Mouse (Mus musculus) layer of hippocampus, adult 8-10 months (tissue): Measurements from ENCODE around the gene Hist1h2bm. TPM values are rescaled to one million over a fixed set of nuclear protein-coding genes. Genes with fewer than 3 reads are reported as not detected.
A peak's percentile ranks its signal among the peaks of the same experiment; 100 is the strongest.
"Not testable (repeated sequence)": the region's sequence is repeated elsewhere in the genome, so short reads cannot be mapped to it uniquely, and the experiment has no call there.

Experiments
- DNase-seq, 2 experiments: peaks; one replicate each; pipeline ENCODE4 v3.0.0; 2022; ENCODE audit warnings: low spot score in 2 of 2
- total RNA-seq, 4 experiments: library from RNA; stranded (reverse); gene quantifications; 2 replicates each; pipeline ENCODE4 v1.2.4; 2022

Gene Hist1h2bm
- total RNA-seq = 1 to 10 TPM; 2.8 to 4.8 (median 3.2) TPM

- peak; percentile 60 to 65 for DNase-seq
Observed at GRCm38 (mm10) chr13:21721757-21722372, at the start of gene Hist1h2bm. Hist1h2bm (plus strand) TSS chr13:21722044.

GRCm38 (mm10) chr13:21677305-21677704 is 44.5 kb upstream of the Hist1h2bm start, which contains the start of gene Olfr1360:
Olfr1360 (minus strand) TSS chr13:21677405.
- DNase-seq = no peak

DNA sequence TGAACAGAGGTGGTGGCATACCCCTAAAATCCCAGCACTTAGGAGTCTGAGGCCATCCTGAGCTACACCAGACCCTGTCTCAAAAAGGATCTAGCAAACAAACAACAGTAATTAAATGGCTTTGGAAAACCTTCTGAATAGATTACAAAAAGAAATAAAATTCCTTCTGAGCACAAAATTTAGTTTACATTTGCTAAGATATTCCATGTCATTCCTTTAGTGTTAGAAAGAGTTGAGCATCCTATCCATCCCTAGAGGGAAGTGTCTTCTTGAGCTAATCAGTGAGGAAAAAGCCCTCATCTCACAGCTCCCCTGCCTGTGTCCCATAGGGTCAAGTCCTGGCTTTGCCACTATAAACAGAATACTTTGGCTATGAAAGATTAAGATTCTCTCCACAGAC is 24.0 kb upstream of the Hist1h2bm start, which contains the start of gene Olfr1359:
Gene Olfr1359, plus strand, starts transcription at position 301 of the 400 bp plus-strand sequence.
- DNase-seq = no peak

DNA sequence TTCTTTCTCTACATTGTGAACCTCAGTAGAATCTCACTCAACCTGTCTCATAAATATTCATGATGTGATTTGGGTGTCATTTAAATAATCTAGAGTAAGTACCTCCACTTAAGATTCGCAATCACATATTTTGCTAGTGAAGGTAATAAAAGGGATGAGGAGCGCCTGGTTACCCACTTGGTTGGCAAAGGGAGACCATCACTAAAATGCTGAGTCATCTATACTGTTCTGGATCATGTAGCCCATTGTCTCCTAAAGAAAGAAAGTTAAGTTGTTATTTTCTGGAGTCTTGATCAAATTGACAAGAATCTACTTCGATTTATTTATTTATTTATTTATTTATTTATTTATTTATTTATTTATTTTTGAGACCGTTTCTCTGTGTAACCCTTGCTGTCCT is 15.2 kb upstream of the Hist1h2bm start:
- no peak for DNase-seq

GRCm38 (mm10) chr13:21710031-21710711 is 11.7 kb upstream of the Hist1h2bm start:
- peak; percentile 74 to 89 for DNase-seq

DNA sequence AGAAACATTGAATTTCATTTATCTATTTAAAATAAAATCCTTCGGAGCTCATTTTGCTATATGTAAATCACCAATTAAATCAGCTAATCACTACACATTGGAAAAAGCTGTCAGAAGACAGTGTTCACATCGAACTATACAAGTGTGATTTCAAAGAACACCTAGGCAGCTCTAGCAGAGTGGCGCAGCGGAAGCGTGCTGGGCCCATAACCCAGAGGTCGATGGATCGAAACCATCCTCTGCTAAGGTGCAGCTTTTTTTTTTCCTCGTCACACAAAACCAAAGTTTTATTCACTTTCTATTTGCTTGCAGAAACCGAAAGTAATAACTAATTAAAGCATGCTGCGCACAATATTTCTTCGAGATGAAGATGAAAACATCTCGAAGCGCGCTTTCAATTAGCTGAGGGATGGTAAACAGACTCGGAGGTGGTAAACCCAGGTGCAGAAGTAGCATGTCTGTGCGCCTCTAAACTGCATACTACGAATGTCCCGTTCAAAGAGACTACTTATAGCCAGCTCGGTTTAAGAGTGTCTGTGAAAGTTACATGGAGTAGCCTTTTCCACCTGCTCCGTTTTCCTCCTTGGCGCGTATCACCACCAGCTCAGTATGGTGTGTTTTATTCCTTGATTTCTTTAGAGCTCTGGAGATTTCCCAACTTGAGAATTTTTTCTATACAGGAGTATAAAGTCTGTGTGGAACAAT is 10.9 kb upstream of the Hist1h2bm start:
- peak; percentile 65 to 88 for DNase-seq

DNA sequence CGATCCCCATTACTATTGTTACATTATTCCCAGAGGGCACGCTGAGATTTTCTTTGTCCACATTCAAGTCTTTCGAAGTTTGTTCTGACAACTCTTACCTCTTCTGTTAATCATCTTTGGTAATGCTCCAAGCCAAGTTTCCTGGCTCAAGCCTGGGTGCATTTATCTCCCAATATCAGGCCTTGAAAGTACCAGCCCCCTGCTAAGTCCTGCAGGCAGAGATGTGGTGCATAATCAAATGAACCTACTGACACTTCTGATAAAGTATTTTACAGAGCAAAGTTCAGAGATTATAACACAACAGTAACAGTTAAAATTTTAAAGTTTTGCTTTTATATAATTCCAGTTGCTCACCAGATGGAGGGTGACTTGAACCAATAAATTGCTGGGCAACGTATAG is 10.1 kb upstream of the Hist1h2bm start:
- no peak for DNase-seq

GRCm38 (mm10) chr13:21714725-21715124 is 7.1 kb upstream of the Hist1h2bm start:
- DNase-seq = peak; percentile 38 to 68

- DNase-seq = no peak
Observed at GRCm38 (mm10) chr13:21715131-21715863, 6.5 kb upstream of the Hist1h2bm start.

DNA sequence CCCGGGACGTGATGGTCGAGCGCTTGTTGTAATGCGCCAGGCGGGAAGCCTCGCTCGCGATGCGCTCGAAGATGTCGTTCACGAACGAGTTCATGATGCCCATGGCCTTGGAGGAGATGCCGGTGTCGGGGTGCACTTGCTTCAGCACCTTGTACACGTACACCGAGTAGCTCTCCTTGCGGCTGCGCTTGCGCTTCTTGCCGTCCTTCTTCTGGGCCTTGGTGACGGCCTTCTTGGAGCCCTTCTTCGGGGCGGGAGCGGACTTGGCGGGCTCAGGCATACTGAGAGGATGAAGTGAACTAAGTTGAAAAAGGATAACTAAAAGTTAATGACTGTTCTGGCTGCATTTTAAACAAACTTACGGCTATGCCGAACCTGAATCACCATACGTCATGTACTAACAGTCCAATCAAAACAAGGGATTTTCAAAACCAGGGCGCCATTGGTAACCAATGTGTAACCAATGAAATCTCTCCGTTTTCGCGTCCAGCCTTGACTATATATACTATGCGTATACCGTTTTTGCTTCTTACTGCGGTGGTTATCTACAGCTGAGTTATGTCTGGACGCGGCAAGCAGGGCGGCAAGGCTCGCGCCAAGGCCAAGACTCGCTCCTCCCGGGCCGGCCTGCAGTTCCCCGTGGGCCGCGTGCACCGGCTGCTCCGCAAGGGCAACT is 5.8 kb upstream of the Hist1h2bm start, which contains the start of the genes Hist1h2bl and Hist1h2ai:
Gene Hist1h2bl, minus strand, starts transcription at position 280 of the 676 bp plus-strand sequence.
Gene Hist1h2ai, plus strand, starts transcription at position 559 of the 676 bp plus-strand sequence.
- DNase-seq = peak; percentile 86 to 92

DNA sequence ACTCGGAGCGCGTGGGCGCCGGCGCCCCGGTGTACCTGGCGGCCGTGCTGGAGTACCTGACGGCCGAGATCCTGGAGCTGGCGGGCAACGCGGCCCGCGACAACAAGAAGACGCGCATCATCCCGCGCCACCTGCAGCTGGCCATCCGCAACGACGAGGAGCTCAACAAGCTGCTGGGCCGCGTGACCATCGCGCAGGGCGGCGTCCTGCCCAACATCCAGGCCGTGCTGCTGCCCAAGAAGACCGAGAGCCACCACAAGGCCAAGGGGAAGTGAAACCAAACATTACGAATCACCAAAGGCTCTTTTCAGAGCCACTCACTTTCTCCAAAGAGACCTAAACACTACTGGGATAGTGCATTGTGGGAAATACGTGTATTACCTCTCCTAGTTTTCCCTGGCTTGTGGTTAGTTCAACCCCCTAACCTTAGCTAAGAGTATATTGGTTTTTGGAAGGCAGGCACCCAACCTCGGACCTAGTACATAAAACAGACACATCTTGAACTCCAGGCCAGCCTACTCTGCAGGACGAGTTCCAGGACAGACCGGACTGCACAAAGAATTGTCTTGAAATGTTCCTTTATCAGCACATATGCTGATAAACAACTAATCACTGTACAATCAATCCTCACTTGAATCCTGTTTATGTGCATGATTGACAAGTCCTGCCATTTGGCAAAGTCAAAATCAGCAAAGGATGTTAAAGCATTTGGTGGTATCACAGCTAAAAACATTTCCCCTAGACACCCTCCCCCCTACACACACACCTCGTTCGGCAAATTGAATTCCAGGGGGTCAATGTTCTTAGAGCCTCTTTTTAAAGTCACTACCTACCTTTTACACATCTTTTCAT is 5.1 kb upstream of the Hist1h2bm start:
- DNase-seq = not testable (repeated sequence)

DNA sequence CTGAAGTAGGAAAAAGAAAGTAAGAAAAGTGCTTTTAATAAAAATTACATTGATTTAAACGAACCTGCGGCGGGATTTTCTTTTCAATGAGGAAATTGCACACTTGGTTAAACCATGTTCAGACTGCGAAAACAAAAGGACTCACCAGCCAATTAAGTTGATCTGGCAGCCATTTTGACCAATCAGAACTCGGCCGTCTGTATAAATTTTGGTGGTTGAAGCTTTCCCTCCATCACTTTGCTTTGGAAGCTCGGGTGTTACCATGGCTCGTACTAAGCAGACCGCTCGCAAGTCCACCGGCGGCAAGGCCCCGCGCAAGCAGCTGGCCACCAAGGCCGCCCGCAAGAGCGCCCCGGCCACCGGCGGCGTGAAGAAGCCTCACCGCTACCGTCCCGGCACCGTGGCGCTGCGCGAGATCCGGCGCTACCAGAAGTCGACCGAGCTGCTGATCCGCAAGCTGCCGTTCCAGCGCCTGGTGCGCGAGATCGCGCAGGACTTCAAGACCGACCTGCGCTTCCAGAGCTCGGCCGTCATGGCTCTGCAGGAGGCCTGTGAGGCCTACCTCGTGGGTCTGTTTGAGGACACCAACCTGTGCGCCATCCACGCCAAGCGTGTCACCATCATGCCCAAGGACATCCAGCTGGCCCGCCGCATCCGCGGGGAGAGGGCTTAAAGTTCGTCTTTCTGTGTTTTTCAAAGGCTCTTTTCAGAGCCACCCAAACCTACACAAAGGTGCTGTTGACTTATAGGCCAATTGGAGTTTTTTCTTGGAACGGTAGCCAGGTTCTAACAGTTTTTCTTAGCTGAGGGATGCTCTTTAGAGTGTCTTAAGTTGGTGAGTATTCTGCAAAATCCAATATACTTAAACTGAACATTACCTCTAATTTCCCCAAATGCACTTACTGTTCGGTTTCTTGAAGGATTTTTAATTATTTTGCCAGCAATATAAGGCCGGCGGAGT is 4.2 kb upstream of the Hist1h2bm start, which contains the start of gene Hist1h3h:
Gene Hist1h3h, plus strand, starts transcription at position 263 of the 961 bp plus-strand sequence.
- DNase-seq = peak; percentile 86 to 92

GRCm38 (mm10) chr13:21718381-21719080 is 3.3 kb upstream of the Hist1h2bm start:
- DNase-seq = no peak

- not testable (repeated sequence) for DNase-seq
Observed at GRCm38 (mm10) chr13:21721107-21721756, 612 bp upstream of the Hist1h2bm start.

GRCm38 (mm10) chr13:21722373-21722925 is 605 bp downstream of the Hist1h2bm start:
- DNase-seq = no peak

- no peak for DNase-seq
Observed at GRCm38 (mm10) chr13:21722993-21723836, 1.4 kb downstream of the Hist1h2bm start.
